Mouse (Mus musculus) bone marrow macrophage, adult 2 months (primary cell): ENCODE data around the gene Cbx4.

Experiments used
- CTCF ChIP-seq: IDR thresholded peaks from 2 replicates; pipeline ENCODE4 v1.5.1; 2012; ENCODE audit warnings: low read depth, mild to moderate bottlenecking, low read length, moderate library complexity
- POLR2A ChIP-seq: IDR thresholded peaks from 2 replicates; pipeline ENCODE4 v1.6.1; 2012; ENCODE audit warnings: mild to moderate bottlenecking, low read depth, low read length, borderline replicate concordance

GRCm38 (mm10) chr11:119116992-119117391 lies 31.0 kb upstream of the Cbx4 start:
- TF ChIP-seq POLR2A (no peak), CTCF (no peak)
